Mouse (Mus musculus): ENCODE results near the gene Sec24b.

- no peak for TF ChIP-seq CTCF (IDR thresholded peaks at IDR 0.05; ENCODE audit: extremely low read depth, insufficient read depth, insufficient read length, insufficient replicate concordance)
- no peak for TF ChIP-seq POLR2A (IDR thresholded peaks at IDR 0.05; ENCODE audit: low read depth, low read length)
Measured at GRCm38 (mm10) chr3:129984797-129985196, 76.6 kb downstream of the Sec24b start.

Measured in spleen, adult 2 months (tissue).